Mouse (Mus musculus): ENCODE measurements around the gene Ppp1r35.

GRCm38 (mm10) chr5:137775587-137776290, 2.9 kb upstream of the Ppp1r35 start:
- TF ChIP-seq POLR2A (IDR thresholded peaks at IDR 0.05; ENCODE audit: borderline replicate concordance, extremely low read depth, insufficient read depth, insufficient read length, poor library complexity, severe bottlenecking) (no peak), CTCF (IDR thresholded peaks at IDR 0.05; ENCODE audit: borderline replicate concordance, extremely low read depth, insufficient read depth, insufficient read length) (no peak)
